Mouse (Mus musculus) thymus, adult 2 months (tissue): ENCODE data around the gene Sh3bgrl. TPM values are rescaled to one million over a fixed set of nuclear protein-coding genes. Genes with fewer than 3 reads are reported as not detected.

Source experiments
- DNase-seq: peaks from one replicate; pipeline ENCODE4 v3.0.0; 2021
- H3K27ac ChIP-seq: fragments of 200-500 bp; 2 replicates; pipeline ENCODE4 v1.5.1; 2012; ENCODE audit warnings: low read length, control low read depth; ENCODE audit not compliant: control insufficient read depth, insufficient read depth
- H3K27me3 ChIP-seq: fragments of 200-500 bp; 2 replicates; pipeline ENCODE4 v1.6.1; 2012; ENCODE audit warnings: mild to moderate bottlenecking, low read length, moderate library complexity, mixed read lengths; ENCODE audit not compliant: control insufficient read depth, insufficient read depth
- H3K36me3 ChIP-seq: fragments of 200-500 bp; 2 replicates; pipeline ENCODE4 v1.6.1; 2012; ENCODE audit warnings: mild to moderate bottlenecking, low read length, moderate library complexity; ENCODE audit not compliant: control insufficient read depth, insufficient read depth
- H3K4me1 ChIP-seq: fragments of 200-500 bp; replicated peaks from 2 replicates; pipeline ENCODE4 v1.6.1; 2012; ENCODE audit warnings: low read length; ENCODE audit not compliant: control insufficient read depth, insufficient read depth
- H3K4me3 ChIP-seq: fragments of 200-500 bp; 2 replicates; pipeline ENCODE4 v1.5.1; 2012; ENCODE audit warnings: mild to moderate bottlenecking, low read length, control low read depth, moderate library complexity; ENCODE audit not compliant: control insufficient read depth, insufficient read depth
- CTCF ChIP-seq: fragments of 200-500 bp; IDR thresholded peaks from 2 replicates; pipeline ENCODE4 v1.5.1; 2012; ENCODE audit warnings: mild to moderate bottlenecking, control low read depth, low read length, moderate library complexity, borderline replicate concordance; ENCODE audit not compliant: control insufficient read depth, poor library complexity, insufficient read depth; ENCODE audit errors: extremely low read depth
- POLR2A ChIP-seq: fragments of 200-500 bp; IDR thresholded peaks from 2 replicates; pipeline ENCODE4 v1.6.1; 2012; ENCODE audit warnings: mild to moderate bottlenecking, low read length, control low read depth, moderate library complexity; ENCODE audit not compliant: control insufficient read depth, poor library complexity, insufficient read depth; ENCODE audit errors: extremely low read depth
- WGBS: fragments of 180-500 bp; shearing (Covaris S2); methylation state at CpG from one replicate; pipeline ENCODE4 v1.1.7; 2018; 5-methylcytosine and 5-hydroxymethylcytosine counted together
- polyA plus RNA-seq: library from polyadenylated mRNA; depleted of rRNA; stranded (reverse); fragments of >200 nt; gene quantifications from 2 replicates; pipeline ENCODE4 v1.2.3, GENCODE M21; 2012

Sh3bgrl gene
- polyA plus RNA-seq, 1 experiment = 9.5 TPM

DNA sequence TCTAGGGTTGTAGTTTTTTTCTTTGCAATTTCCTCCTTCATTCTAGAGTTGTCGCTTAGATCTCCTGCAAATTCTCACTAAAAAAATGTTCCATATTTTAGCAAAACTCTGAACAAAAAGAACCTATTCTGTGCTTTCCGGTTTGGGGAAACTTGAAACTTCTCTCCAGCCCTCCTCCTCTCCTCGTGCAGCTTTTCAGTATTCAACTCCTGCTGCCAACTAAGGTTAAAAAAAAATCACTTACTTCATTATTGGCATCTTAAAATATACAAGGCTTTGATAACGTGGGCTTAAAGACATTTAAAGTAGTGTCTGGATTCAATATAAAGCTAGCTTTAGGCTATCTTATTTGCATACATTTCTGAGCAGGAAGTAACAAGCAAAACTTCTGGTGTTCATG, 365 bp upstream of the Sh3bgrl start:
- DNase-seq = no peak
- Histone ChIP-seq H3K27ac (no peak overlapping the region; the same call in 1 of the 2 replicates), H3K36me3 (no peaks in the 10 kb centered on the region), H3K27me3 (no peaks in the 10 kb centered on the region), H3K4me3 (no peak overlapping the region), H3K4me1 (0 out of 2 replicates have a peak, but pooled peaks cover 2% of the 10 kb centered on the region)
- no peak for TF ChIP-seq CTCF
- TF ChIP-seq POLR2A = no peak
- WGBS = under 1% methylated on average over 4 of the region's 4 CpGs

DNA sequence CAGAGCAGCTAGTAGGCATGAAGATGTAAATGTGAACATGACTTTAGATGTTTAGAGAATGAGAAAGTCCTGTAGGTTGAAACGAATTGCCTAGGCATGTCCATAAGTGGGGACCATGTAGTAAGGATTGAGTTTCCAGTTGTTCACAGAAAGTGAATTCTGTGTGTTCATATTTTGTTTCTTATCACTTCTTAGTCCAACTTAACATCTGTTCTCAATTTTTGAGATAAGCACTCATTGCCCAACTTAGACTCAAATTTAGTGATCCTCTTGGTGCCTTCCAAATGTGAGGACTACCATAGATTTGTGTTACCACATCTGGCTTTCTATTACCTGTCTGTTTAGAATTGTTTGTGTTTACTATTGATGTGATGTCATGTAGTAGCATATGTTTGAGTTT, 3.3 kb downstream of the Sh3bgrl start:
- Histone ChIP-seq H3K4me3 (no peak overlapping the region), H3K36me3 (no peaks in the 10 kb centered on the region)

GRCm38 (mm10) chrX:109100441-109100840, 5.3 kb downstream of the Sh3bgrl start:
- DNase-seq = no peak
- Histone ChIP-seq H3K27me3 (no peaks in the 10 kb centered on the region), H3K4me3 (no peak overlapping the region), H3K27ac (no peak overlapping the region), H3K36me3 (no peaks in the 10 kb centered on the region), H3K4me1 (0 out of 2 replicates have a peak, but pooled peaks cover 2% of the 10 kb centered on the region)
- WGBS = 91% methylated on average over 2 of the region's 2 CpGs
- TF ChIP-seq CTCF (no peak), POLR2A (no peak)

More for the DNA sequence above, 3.3 kb downstream of the Sh3bgrl start:
- WGBS = 100% methylated on average over 1 of the region's 1 CpGs
- no peak for TF ChIP-seq CTCF
- no peak for TF ChIP-seq POLR2A
- DNase-seq = no peak
- Histone ChIP-seq H3K4me1 (0 out of 2 replicates have a peak, but pooled peaks cover 2% of the 10 kb centered on the region), H3K27me3 (no peaks in the 10 kb centered on the region), H3K27ac (no peak overlapping the region)

DNA sequence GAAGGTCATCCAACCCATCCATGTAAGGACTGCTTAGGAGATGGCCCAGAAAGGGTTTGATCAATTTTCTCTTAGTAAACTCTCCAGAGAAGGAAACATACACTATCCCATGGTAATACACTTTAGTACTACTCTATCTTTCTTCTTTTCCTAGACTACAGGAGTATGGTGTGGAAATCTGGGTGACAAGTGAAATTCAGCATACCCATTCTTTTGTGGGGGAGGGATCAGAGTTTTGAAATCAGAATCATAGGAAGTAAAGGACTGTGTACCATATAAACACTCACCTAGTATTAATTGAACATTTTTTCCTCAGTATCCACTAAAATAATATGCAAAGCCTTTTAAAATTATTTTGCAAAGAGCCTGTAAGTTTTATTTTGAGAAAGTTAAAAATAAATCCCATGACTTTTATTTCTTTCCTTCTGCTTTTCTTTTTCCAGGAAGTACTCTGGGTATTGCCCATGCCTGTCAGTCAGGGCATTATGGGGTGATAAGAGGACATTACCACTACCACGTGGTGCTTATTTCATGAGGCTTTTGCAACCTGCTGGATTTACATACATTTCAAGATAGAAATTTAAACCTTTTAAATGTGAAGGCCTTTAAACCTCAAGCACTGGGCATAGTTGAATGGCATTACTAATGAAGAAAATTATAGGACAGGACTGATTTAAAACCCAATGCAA, 13.1 kb downstream of the Sh3bgrl start:
- no peak overlapping the region for H3K27ac ChIP-seq
- DNase-seq = no peak
- H3K36me3 ChIP-seq = no peaks in the 10 kb centered on the region
- peaks cover under 1% of the 10 kb centered on the region; the same call in 1 of the 2 replicates for H3K4me1 ChIP-seq
- no peak overlapping the region for H3K4me3 ChIP-seq
- no peaks in the 10 kb centered on the region for H3K27me3 ChIP-seq
- 13% methylated on average over 1 of the region's 1 CpGs for WGBS
- TF ChIP-seq POLR2A (no peak), CTCF (no peak)

GRCm38 (mm10) chrX:109112885-109113284, 17.7 kb downstream of the Sh3bgrl start:
- Histone ChIP-seq H3K27ac (no peak overlapping the region), H3K4me3 (no peak overlapping the region), H3K36me3 (no peaks in the 10 kb centered on the region), H3K4me1 (peaks cover 6% of the 10 kb centered on the region; the same call in 1 of the 2 replicates), H3K27me3 (no peaks in the 10 kb centered on the region)
- no peak for TF ChIP-seq CTCF
- TF ChIP-seq POLR2A = no peak
- WGBS = 93% methylated on average over 1 of the region's 1 CpGs
- no peak for DNase-seq

DNA sequence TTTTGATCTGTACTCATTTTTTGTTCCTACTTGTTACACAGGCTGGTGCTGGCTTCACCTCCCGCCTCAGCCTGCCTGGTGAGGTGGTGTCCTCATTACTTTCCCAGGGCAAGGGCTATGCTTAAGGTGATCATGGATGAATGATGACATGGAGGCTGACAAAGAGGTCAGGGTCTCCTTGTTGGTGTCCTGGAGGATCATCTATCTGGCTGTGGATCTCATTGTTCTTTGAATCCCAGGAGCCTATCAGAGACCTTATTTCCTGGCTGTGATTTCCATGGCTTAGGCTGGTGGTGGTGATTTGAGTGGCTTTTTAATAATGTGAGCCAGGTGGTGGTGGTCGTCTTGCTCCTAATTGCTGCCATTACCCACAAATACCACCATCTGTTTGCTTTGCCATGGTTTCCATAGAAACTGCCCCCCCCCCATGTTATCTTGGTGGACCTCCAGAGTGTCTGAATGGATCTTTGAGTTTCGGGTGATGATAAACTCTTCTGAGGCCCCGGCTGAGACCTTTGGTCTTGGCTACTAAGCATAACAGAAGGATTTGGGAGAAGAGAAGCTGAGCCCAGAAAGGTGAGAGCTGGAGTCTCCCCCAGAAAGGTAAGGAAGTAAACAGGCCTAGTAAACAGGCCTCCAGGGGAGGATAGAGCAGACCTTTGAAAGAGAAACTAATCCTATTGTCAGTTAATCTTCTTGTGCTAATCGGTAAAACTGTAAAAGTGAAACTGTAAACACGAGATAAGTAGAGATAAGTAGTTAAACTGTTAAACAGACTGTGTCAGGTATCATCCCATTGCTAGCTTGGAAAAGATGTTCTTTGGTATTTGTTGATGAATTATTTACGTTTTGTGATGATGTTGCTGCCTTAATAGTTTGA, 18.5 kb downstream of the Sh3bgrl start:
- TF ChIP-seq POLR2A (no peak), CTCF (no peak)
- 46% methylated on average over 7 of the region's 7 CpGs for WGBS

More for the DNA sequence above, 18.5 kb downstream of the Sh3bgrl start:
- H3K27me3 ChIP-seq = no peaks in the 10 kb centered on the region
- no peak for DNase-seq
- peaks cover 6% of the 10 kb centered on the region; the same call in 1 of the 2 replicates for H3K4me1 ChIP-seq
- H3K36me3 ChIP-seq = no peaks in the 10 kb centered on the region
- no peak overlapping the region for H3K4me3 ChIP-seq
- no peak overlapping the region for H3K27ac ChIP-seq
